ENCODE assay signal across 11 mouse cellular contexts in the genomic region with DNA sequence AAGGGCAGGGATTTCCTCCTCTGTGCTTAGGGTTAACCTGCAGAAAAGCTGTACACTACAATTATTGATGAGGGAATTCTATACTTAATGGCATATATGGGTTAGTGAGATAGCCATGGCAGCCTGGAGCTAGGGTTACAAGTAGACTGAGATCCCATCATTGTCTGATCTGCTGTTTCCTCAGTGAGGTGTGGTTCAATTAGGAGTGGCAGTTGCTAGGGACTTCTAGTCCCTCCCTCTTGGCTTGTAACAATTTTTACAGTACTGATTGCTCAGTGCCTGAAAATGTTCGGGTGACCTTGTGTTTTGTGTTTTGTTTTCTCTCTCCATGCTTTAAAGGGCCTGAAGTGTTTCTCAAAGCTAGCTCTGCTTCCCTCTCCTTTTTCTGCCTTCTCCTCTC. TPM values are rescaled to one million over a fixed set of nuclear protein-coding genes. Genes with fewer than 3 reads are reported as not detected.
DNase-seq lines count a peak whose midpoint lies in the region; ATAC-seq and TF ChIP-seq lines count a peak whose summit lies in the region.
"Had no signal": no experiment of that assay in that cellular context is flagged by ENCODE, and none has a peak within 500 bp of the region (broad histone marks: within the 10 kb centered on the region; RNA-seq: fewer than 3 reads in every experiment).

No protein-coding gene starts in this region.

- no peak overlapping the region for H3K27ac ChIP-seq in cortical plate, adult 2 months (ENCODE audit: insufficient read depth, low read length)
- no peak overlapping the region for H3K27ac ChIP-seq in embryonic facial prominence, embryonic 14.5 days (replicated peaks; ENCODE audit: low read depth, low read length)
- peak overlapping the region; percentile 94 for H3K27ac ChIP-seq in hindbrain, embryonic 14.5 days
- peak overlapping the region; percentile 96; the same call in 1 of the 2 replicates for H3K27ac ChIP-seq in midbrain, embryonic 15.5 days

- TF ChIP-seq CTCF in cortical plate, adult 2 months (IDR thresholded peaks at IDR 0.05; ENCODE audit: extremely low read depth, insufficient read depth, low read length) = no peak

- H3K9ac ChIP-seq in embryonic facial prominence, embryonic 14.5 days (ENCODE audit: low read depth, low read length) = no peak overlapping the region
- H3K9ac ChIP-seq in hindbrain, embryonic 14.5 days = peak overlapping the region; percentile 99
- H3K9ac ChIP-seq in midbrain, embryonic 15.5 days = peak overlapping the region; percentile 97

- no peak for ATAC-seq in embryonic facial prominence, embryonic 14.5 days (ENCODE audit: low read depth)
- no peak for ATAC-seq in hindbrain, embryonic 14.5 days (ENCODE audit: low FRiP score)
- no peak for ATAC-seq in midbrain, embryonic 15.5 days (replicated peaks)
- ATAC-seq: activated CD4-positive, CD25-positive, alpha-beta regulatory T cell, adult 4 months had no signal

- DNase-seq in embryonic facial prominence, embryonic 14.5 days (ENCODE audit: low spot score) = no peak
- no peak for DNase-seq in hindbrain, embryonic 14.5 days (ENCODE audit: low spot score)
- DNase-seq in left cerebral cortex, postnatal 14 days (ENCODE audit: low spot score in 2 of 2) = no peak
- DNase-seq in embryo, embryonic 10.5 days (ENCODE audit: low spot score) = no peak
- DNase-seq in lung, postnatal 14 days = no peak
- DNase-seq: heart, postnatal 4 days; kidney, postnatal 25 days had no signal

- peaks cover 5% of the 10 kb centered on the region for H3K4me1 ChIP-seq in cortical plate, adult 2 months (ENCODE audit: control insufficient read depth, insufficient read depth, low read length)
- H3K4me1 ChIP-seq in embryonic facial prominence, embryonic 14.5 days (ENCODE audit: control insufficient read depth, insufficient read depth, low read length) = peaks cover 12% of the 10 kb centered on the region
- H3K4me1 ChIP-seq in hindbrain, embryonic 14.5 days (replicated peaks; ENCODE audit: control insufficient read depth, insufficient read depth, low read length) = peaks cover 29% of the 10 kb centered on the region
- peaks cover 23% of the 10 kb centered on the region for H3K4me1 ChIP-seq in midbrain, embryonic 15.5 days

- WGBS in embryonic facial prominence, embryonic 14.5 days = 30% methylated on average over 1 of the region's 1 CpGs
- 30% methylated on average over 1 of the region's 1 CpGs for WGBS in hindbrain, embryonic 14.5 days
- 46% methylated on average over 1 of the region's 1 CpGs for WGBS in midbrain, embryonic 15.5 days

- TF ChIP-seq POLR2A in cortical plate, adult 2 months (IDR thresholded peaks at IDR 0.05; ENCODE audit: extremely low read depth, insufficient read depth, low read length) = no peak

- H3K36me3 ChIP-seq in embryonic facial prominence, embryonic 14.5 days (ENCODE audit: control insufficient read depth, insufficient read depth, low read length) = no peaks in the 10 kb centered on the region
- H3K36me3 ChIP-seq in hindbrain, embryonic 14.5 days (replicated peaks; ENCODE audit: control insufficient read depth, insufficient read depth) = peaks cover 10% of the 10 kb centered on the region; the same call in 1 of the 2 replicates
- no peaks in the 10 kb centered on the region for H3K36me3 ChIP-seq in midbrain, embryonic 15.5 days (replicated peaks)

- intact Hi-C loops in left cerebral cortex, postnatal 14 days (cut with DNase I) = loop anchor here (5.0 kb wide), 2 partner anchors 91 to 106 kb away; no protein-coding TSS in a partner anchor

- peak overlapping the region; percentile 78 for H3K4me3 ChIP-seq in cortical plate, adult 2 months (ENCODE audit: insufficient read depth, low read length)
- no peak overlapping the region; the same call in 1 of the 2 replicates for H3K4me3 ChIP-seq in embryonic facial prominence, embryonic 14.5 days (ENCODE audit: low read depth, low read length)
- H3K4me3 ChIP-seq in hindbrain, embryonic 14.5 days (replicated peaks; ENCODE audit: low read length) = peak overlapping the region; percentile 98
- H3K4me3 ChIP-seq in midbrain, embryonic 15.5 days = peak overlapping the region; percentile 100

- H3K9me3 ChIP-seq in embryonic facial prominence, embryonic 14.5 days (ENCODE audit: control insufficient read depth, low read length) = peaks cover 3% of the 10 kb centered on the region
- H3K9me3 ChIP-seq in hindbrain, embryonic 14.5 days (ENCODE audit: control insufficient read depth, low read length) = no peaks in the 10 kb centered on the region
- no peaks in the 10 kb centered on the region for H3K9me3 ChIP-seq in midbrain, embryonic 15.5 days

- no peaks in the 10 kb centered on the region for H3K27me3 ChIP-seq in embryonic facial prominence, embryonic 14.5 days (replicated peaks; ENCODE audit: control insufficient read depth, insufficient read depth, low read length)
- H3K27me3 ChIP-seq in hindbrain, embryonic 14.5 days (ENCODE audit: control insufficient read depth, insufficient read depth, low read length) = no peaks in the 10 kb centered on the region
- no peaks in the 10 kb centered on the region for H3K27me3 ChIP-seq in midbrain, embryonic 15.5 days (replicated peaks)

- peak overlapping the region; percentile 92 for H3K4me2 ChIP-seq in embryonic facial prominence, embryonic 14.5 days (ENCODE audit: low read depth, low read length)
- H3K4me2 ChIP-seq in hindbrain, embryonic 14.5 days (replicated peaks) = peak overlapping the region; percentile 73
- H3K4me2 ChIP-seq in midbrain, embryonic 15.5 days = peak overlapping the region; percentile 55

RNA-seq across cellular contexts. Expression of a gene that starts 2.1 kb away (rescaled TPM):
- 408 and 495 TPM in 2 replicates for polyA plus RNA-seq in cortical plate, adult 2 months (2012; rRNA removed)
- 12.1 and 13.6 TPM in 2 replicates for polyA plus RNA-seq in embryonic facial prominence, embryonic 14.5 days (2014; fragmentation: Nextera tagmentation; extraction: Ambion mirVana)
- polyA plus RNA-seq in hindbrain, embryonic 14.5 days (2014; fragmentation: Nextera tagmentation; extraction: Ambion mirVana) = 224 and 233 TPM in 2 replicates
- polyA plus RNA-seq in midbrain, embryonic 15.5 days (2015; fragmentation: Nextera tagmentation; extraction: Ambion mirVana) = 205 and 215 TPM in 2 replicates
- total RNA-seq in left cerebral cortex, postnatal 14 days (2021) = 100 to 1,000 TPM; 532 to 560 TPM
- polyA plus RNA-seq: liver, adult 2 months had no signal

Comparison
In these comparisons a context has a peak if more than half of its experiments do, and no peak if none do; other contexts are left out.
1. H3K27ac ChIP-seq: peak in hindbrain, embryonic 14.5 days (single experiment) and midbrain, embryonic 15.5 days (single experiment); none in cortical plate, adult 2 months (single experiment) and embryonic facial prominence, embryonic 14.5 days (single experiment).
2. RNA of a gene that starts 2.1 kb away (polyA plus RNA-seq): 408 to 495 TPM in cortical plate, adult 2 months, 224 to 233 TPM in hindbrain, embryonic 14.5 days and 205 to 215 TPM in midbrain, embryonic 15.5 days; 12.1 to 13.6 TPM in embryonic facial prominence, embryonic 14.5 days; every median in the first group is over 10 times any median in the second.
3. Peak in every context shown above with its lines, with median percentiles within 50 percentile points of each other: H3K4me2 ChIP-seq.